Mouse (Mus musculus): ENCODE results near the gene Cep295. TPM values are rescaled to one million over a fixed set of nuclear protein-coding genes. Genes with fewer than 3 reads are reported as not detected.
"Not testable (repeated sequence)": the region's sequence is repeated elsewhere in the genome, so short reads cannot be mapped to it uniquely, and the experiment has no call there.

The Cep295 gene
- polyA plus RNA-seq, 1 experiment from 2014 or later, result 13.5 TPM

- Histone ChIP-seq H3K4me1 (peaks cover 11% of the 10 kb centered on the region), H3K27ac (no peak overlapping the region), H3K9me3 (no peaks in the 10 kb centered on the region), H3K4me3 (no peak overlapping the region), H3K4me2 (no peak overlapping the region), H3K36me3 (no peaks in the 10 kb centered on the region), H3K27me3 (no peaks in the 10 kb centered on the region), H3K9ac (no peak overlapping the region)
- no peak for ATAC-seq (ENCODE audit: insufficient number of reproducible peaks, low FRiP score, low TSS enrichment, low read depth)
- 73% methylated on average over 2 of the region's 2 CpGs for WGBS
These were observed 54.7 kb downstream of the Cep295 start for GRCm38 (mm10) chr9:15302881-15303280.

- H3K9ac ChIP-seq; H3K9me3 ChIP-seq; H3K4me2 ChIP-seq; H3K27ac ChIP-seq; H3K27me3 ChIP-seq; H3K4me1 ChIP-seq; ATAC-seq (ENCODE audit: insufficient number of reproducible peaks, low FRiP score, low TSS enrichment, low read depth); H3K36me3 ChIP-seq; H3K4me3 ChIP-seq: not testable (repeated sequence)
- 83% methylated on average over 6 of the region's 6 CpGs for WGBS
These were observed 55.6 kb downstream of the Cep295 start for GRCm38 (mm10) chr9:15302006-15302405.

GRCm38 (mm10) chr9:15301399-15301798 lies 56.2 kb downstream of the Cep295 start:
- no peak for ATAC-seq (ENCODE audit: insufficient number of reproducible peaks, low FRiP score, low TSS enrichment, low read depth)
- peak overlapping the region; percentile 55 for H3K27ac ChIP-seq

GRCm38 (mm10) chr9:15300056-15300455 lies 57.5 kb downstream of the Cep295 start:
- H3K27ac ChIP-seq, result no peak overlapping the region
- H3K9ac ChIP-seq, result no peak overlapping the region
- no peak for ATAC-seq (ENCODE audit: insufficient number of reproducible peaks, low FRiP score, low TSS enrichment, low read depth)
- H3K9me3 ChIP-seq, result no peaks in the 10 kb centered on the region
- WGBS, result 82% methylated on average over 5 of the region's 5 CpGs
- H3K4me2 ChIP-seq, result no peak overlapping the region
- H3K36me3 ChIP-seq, result peaks cover 4% of the 10 kb centered on the region; the same call in 1 of the 2 replicates
- no peaks in the 10 kb centered on the region for H3K27me3 ChIP-seq
- no peak overlapping the region for H3K4me3 ChIP-seq
- peaks cover 4% of the 10 kb centered on the region; the same call in 1 of the 2 replicates for H3K4me1 ChIP-seq

More at GRCm38 (mm10) chr9:15301399-15301798, 56.2 kb downstream of the Cep295 start:
- H3K9ac ChIP-seq, result no peak overlapping the region
- no peak overlapping the region for H3K4me2 ChIP-seq
- no peaks in the 10 kb centered on the region for H3K27me3 ChIP-seq
- 32% methylated on average over 6 of the region's 6 CpGs for WGBS
- H3K9me3 ChIP-seq, result no peaks in the 10 kb centered on the region
- H3K4me1 ChIP-seq, result peaks cover 4% of the 10 kb centered on the region; the same call in 1 of the 2 replicates
- H3K36me3 ChIP-seq, result peaks cover 4% of the 10 kb centered on the region; the same call in 1 of the 2 replicates
- no peak overlapping the region for H3K4me3 ChIP-seq

GRCm38 (mm10) chr9:15298451-15298850 lies 59.1 kb downstream of the Cep295 start:
- H3K9ac ChIP-seq, result no peak overlapping the region
- H3K4me2 ChIP-seq, result no peak overlapping the region
- H3K4me3 ChIP-seq, result no peak overlapping the region
- H3K27ac ChIP-seq, result no peak overlapping the region
- no peaks in the 10 kb centered on the region for H3K9me3 ChIP-seq
- no peak for ATAC-seq (ENCODE audit: insufficient number of reproducible peaks, low FRiP score, low TSS enrichment, low read depth)
- WGBS, result 6% methylated on average over 2 of the region's 2 CpGs
- peaks cover 4% of the 10 kb centered on the region; the same call in 1 of the 2 replicates for H3K4me1 ChIP-seq
- H3K27me3 ChIP-seq, result no peaks in the 10 kb centered on the region
- peaks cover 4% of the 10 kb centered on the region; the same call in 1 of the 2 replicates for H3K36me3 ChIP-seq

GRCm38 (mm10) chr9:15297112-15297511 lies 60.5 kb downstream of the Cep295 start:
- Histone ChIP-seq H3K27me3 (no peaks in the 10 kb centered on the region), H3K27ac (no peak overlapping the region), H3K36me3 (peaks cover 4% of the 10 kb centered on the region; the same call in 1 of the 2 replicates), H3K9ac (no peak overlapping the region), H3K4me2 (no peak overlapping the region), H3K4me3 (no peak overlapping the region), H3K9me3 (no peaks in the 10 kb centered on the region), H3K4me1 (peaks cover 4% of the 10 kb centered on the region; the same call in 1 of the 2 replicates)
- 85% methylated on average over 7 of the region's 7 CpGs for WGBS
- no peak for ATAC-seq (ENCODE audit: insufficient number of reproducible peaks, low FRiP score, low TSS enrichment, low read depth)

- peaks cover 21% of the 10 kb centered on the region for H3K36me3 ChIP-seq
- no peak for ATAC-seq (ENCODE audit: insufficient number of reproducible peaks, low FRiP score, low TSS enrichment, low read depth)
- no peaks in the 10 kb centered on the region for H3K4me1 ChIP-seq
- WGBS, result 90% methylated on average over 6 of the region's 6 CpGs
- H3K9me3 ChIP-seq, result no peaks in the 10 kb centered on the region
- no peaks in the 10 kb centered on the region for H3K27me3 ChIP-seq
- H3K9ac ChIP-seq, result no peak overlapping the region
- no peak overlapping the region for H3K4me3 ChIP-seq
- no peak overlapping the region for H3K27ac ChIP-seq
- no peak overlapping the region for H3K4me2 ChIP-seq
These were observed 68.3 kb downstream of the Cep295 start for GRCm38 (mm10) chr9:15289251-15289650.

GRCm38 (mm10) chr9:15288402-15288801 lies 69.2 kb downstream of the Cep295 start:
- no peak for ATAC-seq (ENCODE audit: insufficient number of reproducible peaks, low FRiP score, low TSS enrichment, low read depth)
- Histone ChIP-seq H3K9ac (no peak overlapping the region), H3K4me1 (no peaks in the 10 kb centered on the region), H3K9me3 (no peaks in the 10 kb centered on the region), H3K36me3 (peaks cover 21% of the 10 kb centered on the region), H3K27ac (no peak overlapping the region), H3K4me3 (no peak overlapping the region), H3K27me3 (no peaks in the 10 kb centered on the region), H3K4me2 (no peak overlapping the region)
- WGBS, result 82% methylated on average over 3 of the region's 3 CpGs

- no peak overlapping the region for H3K4me2 ChIP-seq
- H3K9ac ChIP-seq, result no peak overlapping the region
- 54% methylated on average over 6 of the region's 6 CpGs for WGBS
- ATAC-seq (ENCODE audit: insufficient number of reproducible peaks, low FRiP score, low TSS enrichment, low read depth), result no peak
- H3K27ac ChIP-seq, result no peak overlapping the region
- no peaks in the 10 kb centered on the region for H3K27me3 ChIP-seq
- H3K4me3 ChIP-seq, result no peak overlapping the region
- no peaks in the 10 kb centered on the region for H3K4me1 ChIP-seq
- H3K36me3 ChIP-seq, result peaks cover 21% of the 10 kb centered on the region
- no peaks in the 10 kb centered on the region for H3K9me3 ChIP-seq
These were observed 69.7 kb downstream of the Cep295 start for GRCm38 (mm10) chr9:15287846-15288245.

- Histone ChIP-seq H3K4me3 (no peak overlapping the region), H3K9ac (no peak overlapping the region), H3K9me3 (no peaks in the 10 kb centered on the region), H3K4me2 (no peak overlapping the region), H3K4me1 (peaks cover 4% of the 10 kb centered on the region), H3K27me3 (no peaks in the 10 kb centered on the region), H3K36me3 (peaks cover 18% of the 10 kb centered on the region), H3K27ac (no peak overlapping the region)
- 73% methylated on average over 3 of the region's 3 CpGs for WGBS
- no peak for ATAC-seq (ENCODE audit: insufficient number of reproducible peaks, low FRiP score, low TSS enrichment, low read depth)
These were observed 72.1 kb downstream of the Cep295 start for GRCm38 (mm10) chr9:15285443-15285842.

GRCm38 (mm10) chr9:15280491-15280879 lies 77.1 kb downstream of the Cep295 start:
- peak overlapping the region; percentile 55 for H3K4me2 ChIP-seq
- H3K4me3 ChIP-seq, result peak overlapping the region; percentile 85
- peak overlapping the region; percentile 89 for H3K9ac ChIP-seq
- H3K9me3 ChIP-seq, result no peaks in the 10 kb centered on the region
- H3K4me1 ChIP-seq, result peaks cover 21% of the 10 kb centered on the region
- WGBS, result 47% methylated on average over 5 of the region's 5 CpGs
- peaks cover 18% of the 10 kb centered on the region for H3K36me3 ChIP-seq
- no peak overlapping the region for H3K27ac ChIP-seq
- no peak for ATAC-seq (ENCODE audit: insufficient number of reproducible peaks, low FRiP score, low TSS enrichment, low read depth)
- no peaks in the 10 kb centered on the region for H3K27me3 ChIP-seq

GRCm38 (mm10) chr9:15279649-15280490 lies 77.7 kb downstream of the Cep295 start, which contains the start of gene Med17:
Med17 (minus strand) TSS chr9:15279931.
- peak within 1 kb of the TSS; percentile 89 for H3K27ac ChIP-seq
- H3K4me3 ChIP-seq, result peak within 1 kb of the TSS; percentile 85
- H3K9me3 ChIP-seq, result no peaks in the 10 kb centered on the region
- peak within 1 kb of the TSS; percentile 89 for H3K9ac ChIP-seq
- under 1% methylated on average over 57 of the region's 57 CpGs for WGBS
- H3K4me1 ChIP-seq, result peaks cover 21% of the 10 kb centered on the region
- H3K27me3 ChIP-seq, result no peaks in the 10 kb centered on the region
- H3K36me3 ChIP-seq, result peaks cover 24% of the 10 kb centered on the region
- peak; percentile 95 for ATAC-seq (ENCODE audit: insufficient number of reproducible peaks, low FRiP score, low TSS enrichment, low read depth)
- peak within 1 kb of the TSS; percentile 55 for H3K4me2 ChIP-seq
